Mouse (Mus musculus) bone marrow macrophage, adult 2 months (primary cell): ENCODE results near the gene Sec1.

Source experiments
- CTCF ChIP-seq: IDR thresholded peaks from 2 replicates; pipeline ENCODE4 v1.5.1; 2012; ENCODE audit warnings: low read depth, mild to moderate bottlenecking, low read length, moderate library complexity
- POLR2A ChIP-seq: IDR thresholded peaks from 2 replicates; pipeline ENCODE4 v1.6.1; 2012; ENCODE audit warnings: mild to moderate bottlenecking, low read depth, low read length, borderline replicate concordance

DNA sequence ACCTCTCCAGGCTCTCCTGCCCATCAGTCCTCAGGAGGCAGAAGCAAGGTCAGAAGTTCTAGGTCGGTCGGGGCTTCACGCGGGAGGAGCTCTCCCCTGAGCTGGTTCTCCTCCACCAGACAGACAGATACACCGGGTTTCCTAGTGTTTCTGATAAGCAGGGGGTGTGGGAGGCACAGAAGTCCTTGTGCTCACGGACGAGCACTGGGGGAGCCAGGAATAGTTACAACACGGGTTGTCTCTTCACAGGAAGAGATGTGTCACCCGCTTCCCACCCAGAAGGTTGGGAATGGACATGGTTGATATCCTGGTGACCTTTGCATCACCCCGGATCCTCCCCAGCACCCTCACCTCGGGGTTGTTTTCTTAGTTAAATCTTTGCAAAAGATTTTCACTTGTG, 4.4 kb downstream of the Sec1 start:
- TF ChIP-seq CTCF (no peak), POLR2A (no peak)
